Mouse (Mus musculus): ENCODE results near the gene 1810046K07Rik. TPM values are rescaled to one million over a fixed set of nuclear protein-coding genes. Genes with fewer than 3 reads are reported as not detected.

The 1810046K07Rik gene
- polyA plus RNA-seq, 1 experiment from 2014 or later, result not detected

DNA sequence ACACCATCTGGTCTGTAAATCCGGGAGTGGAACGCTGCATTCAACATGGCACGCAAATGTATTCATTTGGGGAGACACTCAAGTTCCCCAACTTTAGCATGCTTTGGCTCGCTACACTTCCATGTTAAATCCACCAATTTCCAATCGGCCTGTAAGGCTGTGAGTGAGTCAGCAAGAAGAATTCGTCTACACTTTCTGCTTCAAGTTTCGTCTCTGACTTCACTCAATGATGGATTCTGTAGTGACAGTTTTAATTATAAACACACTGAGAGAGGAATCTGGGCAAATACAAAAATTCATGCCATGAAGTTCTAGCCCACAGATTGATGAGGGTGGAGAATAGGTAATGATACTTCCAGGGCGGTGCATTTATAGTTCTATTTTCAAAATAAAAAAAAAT lies 35.2 kb downstream of the 1810046K07Rik start:
- Histone ChIP-seq H3K4me2 (no peak overlapping the region), H3K36me3 (no peaks in the 10 kb centered on the region), H3K9ac (no peak overlapping the region), H3K27ac (no peak overlapping the region), H3K27me3 (no peaks in the 10 kb centered on the region), H3K4me1 (replicated peaks) (no peaks in the 10 kb centered on the region), H3K4me3 (replicated peaks) (no peak overlapping the region), H3K9me3 (replicated peaks) (no peaks in the 10 kb centered on the region)
- DNase-seq, result no peak
- ATAC-seq (ENCODE audit: low read depth), result no peak
- 66% methylated on average over 8 of the region's 8 CpGs for WGBS (ENCODE audit: insufficient replicate concordance)

DNA sequence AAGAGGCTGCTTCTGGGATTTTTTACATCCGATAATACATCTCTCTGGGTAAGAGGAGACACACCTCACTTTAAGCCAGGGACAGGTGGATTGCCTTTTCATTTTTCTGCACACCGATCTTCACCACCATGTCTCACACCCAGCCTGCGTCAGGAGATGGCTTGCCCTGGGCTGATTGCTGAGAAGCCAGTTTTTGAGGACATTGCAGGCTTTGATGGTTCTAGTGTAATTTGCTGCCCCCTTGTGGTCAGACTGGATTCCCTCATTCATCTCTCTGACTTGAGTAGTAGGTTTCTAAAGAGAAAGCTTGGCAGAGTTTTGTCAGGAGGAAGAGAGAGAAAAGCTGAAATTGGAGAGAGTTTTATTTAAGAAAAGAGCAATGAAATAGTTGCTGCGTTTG lies 36.0 kb downstream of the 1810046K07Rik start:
- Histone ChIP-seq H3K4me2 (no peak overlapping the region), H3K9me3 (replicated peaks) (no peaks in the 10 kb centered on the region), H3K27ac (no peak overlapping the region), H3K36me3 (no peaks in the 10 kb centered on the region), H3K27me3 (no peaks in the 10 kb centered on the region), H3K9ac (no peak overlapping the region), H3K4me1 (replicated peaks) (no peaks in the 10 kb centered on the region), H3K4me3 (replicated peaks) (no peak overlapping the region)
- 24% methylated on average over 4 of the region's 4 CpGs for whole genome bisulfite sequencing (ENCODE audit: insufficient replicate concordance)
- ATAC-seq (ENCODE audit: low read depth), result no peak
- DNase-seq, result peak; percentile 38

DNA sequence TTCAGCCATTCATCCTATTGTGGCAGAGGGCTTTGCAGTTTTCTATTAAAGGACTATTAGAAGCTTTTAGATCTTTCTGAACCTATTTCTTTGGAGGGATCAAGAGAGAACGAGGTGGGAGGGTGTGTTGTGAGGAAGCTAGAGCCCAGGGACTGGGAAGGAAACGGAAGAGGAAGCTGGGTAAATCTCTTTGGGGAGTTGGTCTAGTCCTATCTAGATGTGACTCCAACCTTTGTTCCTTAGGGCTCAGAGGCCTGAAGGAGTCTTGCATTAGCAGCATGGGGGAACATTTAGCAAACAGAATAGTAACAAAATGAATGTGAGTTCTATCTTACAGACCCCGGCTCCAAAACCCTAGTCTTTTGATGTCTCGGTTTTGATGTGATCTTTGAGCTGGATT lies 37.7 kb downstream of the 1810046K07Rik start:
- no peaks in the 10 kb centered on the region for H3K4me1 ChIP-seq (replicated peaks)
- H3K4me3 ChIP-seq (replicated peaks), result no peak overlapping the region
- no peak overlapping the region for H3K27ac ChIP-seq
- H3K27me3 ChIP-seq, result no peaks in the 10 kb centered on the region
- no peak for DNase-seq
- H3K9me3 ChIP-seq (replicated peaks), result no peaks in the 10 kb centered on the region
- 34% methylated on average over 4 of the region's 4 CpGs for WGBS (ENCODE audit: insufficient replicate concordance)
- H3K9ac ChIP-seq, result no peak overlapping the region
- no peaks in the 10 kb centered on the region for H3K36me3 ChIP-seq
- ATAC-seq (ENCODE audit: low read depth), result no peak
- no peak overlapping the region for H3K4me2 ChIP-seq

DNA sequence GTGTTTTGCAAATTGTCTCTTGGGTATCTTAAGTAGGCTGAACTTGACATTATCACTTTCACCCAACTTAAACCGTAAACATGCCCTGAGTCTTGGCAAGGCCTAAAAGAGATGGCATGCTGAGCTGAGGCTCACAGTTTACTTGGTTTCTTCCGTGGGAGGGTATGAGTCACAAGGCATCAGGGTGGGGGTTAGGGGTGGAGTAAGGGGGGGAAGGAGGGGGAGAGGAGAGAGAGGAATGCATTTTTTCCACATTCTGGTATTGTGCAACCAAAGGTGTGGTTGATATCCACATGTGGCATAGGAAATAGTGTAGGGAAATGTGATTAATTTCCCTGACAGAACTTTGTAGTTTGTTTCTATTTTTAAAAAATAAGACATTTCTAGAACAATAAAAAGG lies 42.6 kb downstream of the 1810046K07Rik start:
- Histone ChIP-seq H3K4me1 (replicated peaks) (no peaks in the 10 kb centered on the region), H3K27me3 (peaks cover 6% of the 10 kb centered on the region; the same call in 1 of the 2 replicates), H3K4me2 (no peak overlapping the region), H3K9me3 (replicated peaks) (no peaks in the 10 kb centered on the region), H3K36me3 (no peaks in the 10 kb centered on the region), H3K4me3 (replicated peaks) (no peak overlapping the region), H3K27ac (no peak overlapping the region), H3K9ac (no peak overlapping the region)
- no peak for DNase-seq
- no peak for ATAC-seq (ENCODE audit: low read depth)
- 46% methylated on average over 2 of the region's 2 CpGs for whole genome bisulfite sequencing (ENCODE audit: insufficient replicate concordance)

DNA sequence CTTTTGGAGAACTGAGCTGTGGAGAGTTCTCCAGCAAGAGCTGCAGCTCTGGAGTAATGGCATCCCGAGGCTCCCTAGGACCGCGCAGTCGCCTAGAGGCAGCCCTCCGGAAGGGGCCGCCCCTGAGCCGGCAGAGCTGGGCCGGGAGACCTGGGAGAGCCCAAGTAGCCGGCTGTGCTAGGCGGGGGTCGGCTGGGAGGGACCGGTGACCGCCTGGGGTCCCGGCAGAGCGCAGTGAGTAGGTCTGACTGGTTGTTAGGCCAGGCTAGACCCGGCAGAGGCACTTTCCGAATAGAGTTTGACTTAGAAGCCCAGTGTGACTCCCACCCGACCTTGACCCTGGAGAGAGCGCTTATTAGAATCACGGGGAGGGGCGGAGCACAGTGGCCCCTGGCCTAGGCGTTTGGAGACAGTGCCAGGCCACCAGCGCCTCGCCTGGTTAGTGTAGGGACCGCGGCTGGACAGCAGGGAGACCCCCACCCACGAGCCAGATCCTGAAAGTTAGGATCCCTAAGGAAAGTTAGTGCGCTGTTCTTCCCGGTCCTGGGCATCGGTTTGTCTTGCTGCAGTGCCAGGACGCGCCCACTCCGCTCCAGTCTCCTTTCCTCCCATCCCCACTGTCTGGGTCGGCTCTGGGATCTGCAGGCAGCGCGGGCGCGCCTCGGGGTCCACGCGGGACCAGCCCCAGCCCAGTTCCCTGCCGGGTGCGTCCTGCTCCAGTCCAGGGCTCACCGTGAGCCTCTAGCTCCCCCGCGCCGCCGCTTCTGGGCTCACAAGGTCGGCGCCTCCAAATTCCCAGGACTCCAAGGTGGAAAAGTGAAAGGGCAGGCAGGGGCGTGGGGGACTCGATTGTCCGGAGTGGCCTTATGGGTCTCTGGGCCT lies 50.0 kb downstream of the 1810046K07Rik start, which contains the start of gene Colca2:
Gene Colca2 (minus strand): TSS at position 70 of the 882 bp plus-strand sequence.
- peak; percentile 83 for ATAC-seq (ENCODE audit: low read depth)
- peaks cover 4% of the 10 kb centered on the region; the same call in 1 of the 2 replicates for H3K4me1 ChIP-seq (replicated peaks)
- H3K4me3 ChIP-seq (replicated peaks), result peak within 1 kb of the TSS; percentile 53
- no peak for DNase-seq
- peak within 1 kb of the TSS; percentile 26; the same call in 1 of the 2 replicates for H3K9ac ChIP-seq
- H3K9me3 ChIP-seq (replicated peaks), result no peaks in the 10 kb centered on the region
- H3K36me3 ChIP-seq, result no peaks in the 10 kb centered on the region
- H3K27me3 ChIP-seq, result peaks cover 43% of the 10 kb centered on the region
- H3K27ac ChIP-seq, result no peak within 1 kb of the TSS
- WGBS (ENCODE audit: insufficient replicate concordance), result under 1% methylated on average over 53 of the region's 53 CpGs
- peak within 1 kb of the TSS; percentile 68 for H3K4me2 ChIP-seq

DNA sequence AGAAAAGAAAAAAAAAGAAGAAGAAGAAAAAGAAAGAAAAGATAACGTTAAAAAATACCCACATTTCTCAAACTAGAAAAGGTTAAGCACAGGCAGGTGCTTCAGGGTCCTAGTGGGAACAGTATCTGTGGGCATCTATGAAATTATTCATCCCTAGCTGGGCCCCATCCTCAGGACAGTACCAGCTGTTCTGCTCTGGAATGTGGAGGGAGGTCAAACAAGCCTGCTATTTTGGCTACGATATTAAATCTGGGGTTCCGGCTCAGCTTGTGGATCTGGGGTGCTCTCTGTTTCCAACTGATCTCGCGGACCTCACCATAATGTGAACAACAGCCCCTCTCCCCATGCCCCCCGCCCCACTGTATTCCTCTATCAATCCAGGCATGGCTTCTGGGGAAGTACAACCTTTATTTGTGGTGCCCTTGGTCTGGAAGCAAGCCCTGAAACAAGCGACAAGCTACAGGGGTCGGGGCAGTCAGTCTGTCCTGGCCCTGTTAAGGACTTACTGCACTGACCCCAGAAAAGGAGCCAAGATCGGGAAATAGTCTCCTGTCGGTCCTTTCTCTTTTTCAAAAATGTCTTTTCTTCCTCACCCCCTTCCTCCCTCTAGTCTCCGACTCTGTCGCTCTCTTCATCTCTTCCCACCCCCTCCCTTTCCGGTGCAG lies 50.8 kb downstream of the 1810046K07Rik start:
- H3K27ac ChIP-seq, result no peak overlapping the region
- peaks cover 43% of the 10 kb centered on the region for H3K27me3 ChIP-seq
- DNase-seq (no peak), ATAC-seq (ENCODE audit: low read depth) (no peak)
- no peaks in the 10 kb centered on the region for H3K36me3 ChIP-seq
- H3K9me3 ChIP-seq (replicated peaks), result no peaks in the 10 kb centered on the region
- 25% methylated on average over 13 of the region's 13 CpGs for WGBS (ENCODE audit: insufficient replicate concordance)
- H3K4me1 ChIP-seq (replicated peaks), result peaks cover 4% of the 10 kb centered on the region
- H3K9ac ChIP-seq, result no peak overlapping the region
- peak overlapping the region; percentile 68 for H3K4me2 ChIP-seq
- peak overlapping the region; percentile 53 for H3K4me3 ChIP-seq (replicated peaks)

DNA sequence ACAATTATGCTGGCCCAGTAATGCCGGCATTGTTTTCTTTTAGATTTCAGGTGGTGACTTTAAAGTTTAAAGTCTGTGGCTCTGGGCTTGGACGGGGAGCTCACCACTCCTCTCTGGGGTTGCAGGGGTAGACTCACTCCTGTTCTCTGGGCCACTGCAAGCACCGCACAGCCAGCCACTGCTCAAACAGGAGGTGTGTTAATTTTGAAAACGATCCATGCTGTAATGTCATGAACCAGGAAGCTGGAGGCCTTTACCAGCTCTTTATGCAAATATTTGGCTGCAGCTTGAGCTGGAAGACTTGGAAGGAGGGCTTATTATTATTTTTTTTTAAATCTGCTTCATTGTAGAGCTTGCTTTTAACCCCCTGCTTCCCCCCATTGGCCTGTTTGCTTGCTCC lies 54.0 kb downstream of the 1810046K07Rik start:
- Histone ChIP-seq H3K4me3 (replicated peaks) (no peak overlapping the region), H3K4me2 (no peak overlapping the region), H3K9ac (no peak overlapping the region), H3K27ac (no peak overlapping the region), H3K27me3 (peaks cover 24% of the 10 kb centered on the region), H3K9me3 (replicated peaks) (no peaks in the 10 kb centered on the region), H3K4me1 (replicated peaks) (peaks cover 4% of the 10 kb centered on the region), H3K36me3 (no peaks in the 10 kb centered on the region)
- ATAC-seq (ENCODE audit: low read depth), result no peak
- 22% methylated on average over 4 of the region's 4 CpGs for WGBS (ENCODE audit: insufficient replicate concordance)
- no peak for DNase-seq

DNA sequence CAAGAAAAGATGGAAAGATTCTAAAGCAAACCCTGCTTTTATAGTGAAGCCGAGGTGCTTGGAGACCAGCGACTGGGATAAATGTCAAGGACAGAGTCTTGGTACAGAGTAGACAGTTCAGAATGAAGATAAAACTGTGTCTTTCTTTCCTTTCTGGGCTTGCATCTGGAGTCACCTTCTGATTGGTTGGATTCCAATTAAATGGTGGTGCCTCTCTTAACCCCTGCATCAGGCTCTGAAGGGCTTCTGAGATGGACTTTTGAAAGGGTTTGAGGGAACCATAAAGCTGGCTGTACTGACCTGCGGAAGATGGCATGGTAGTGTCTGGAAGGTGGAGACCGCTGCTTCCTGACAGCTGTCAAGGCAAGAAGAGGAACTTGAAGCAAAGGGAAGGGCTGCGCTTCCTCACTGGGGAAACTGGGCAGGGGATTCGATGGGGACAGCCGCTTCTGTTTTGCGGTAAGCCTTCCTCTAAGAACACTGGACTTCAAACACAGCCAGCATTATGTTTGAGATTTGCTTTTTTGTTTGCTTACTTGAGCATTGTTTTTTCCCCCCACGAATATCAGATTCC lies 55.0 kb downstream of the 1810046K07Rik start:
- WGBS (ENCODE audit: insufficient replicate concordance), result 20% methylated on average over 9 of the region's 9 CpGs
- peaks cover 4% of the 10 kb centered on the region for H3K4me1 ChIP-seq (replicated peaks)
- H3K9me3 ChIP-seq (replicated peaks), result no peaks in the 10 kb centered on the region
- DNase-seq, result no peak
- H3K4me2 ChIP-seq, result no peak overlapping the region
- no peak overlapping the region for H3K4me3 ChIP-seq (replicated peaks)
- H3K27me3 ChIP-seq, result peaks cover 14% of the 10 kb centered on the region
- H3K27ac ChIP-seq, result no peak overlapping the region
- no peaks in the 10 kb centered on the region for H3K36me3 ChIP-seq
- no peak overlapping the region for H3K9ac ChIP-seq
- ATAC-seq (ENCODE audit: low read depth), result no peak

DNA sequence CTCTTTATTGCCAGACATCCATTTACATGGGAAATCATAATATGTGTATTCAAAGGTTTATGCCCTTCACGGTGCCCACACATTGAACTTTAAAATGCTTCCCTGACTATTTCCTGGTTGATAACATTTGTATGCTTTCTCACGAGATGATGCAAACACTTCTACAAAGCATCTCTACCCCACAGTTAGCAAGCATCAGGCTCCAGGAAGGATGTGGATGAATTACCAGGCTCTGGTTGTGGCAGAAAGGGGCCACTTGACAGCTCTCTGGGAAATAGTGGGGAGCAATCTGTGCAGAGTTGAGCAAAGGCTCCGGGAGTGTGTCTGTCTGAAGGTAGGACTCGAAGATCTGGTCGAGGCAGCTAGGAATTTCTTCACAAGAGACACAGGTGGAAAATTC lies 56.6 kb downstream of the 1810046K07Rik start:
- Histone ChIP-seq H3K27ac (no peak overlapping the region), H3K36me3 (no peaks in the 10 kb centered on the region), H3K4me2 (no peak overlapping the region), H3K4me1 (replicated peaks) (peaks cover 4% of the 10 kb centered on the region), H3K9me3 (replicated peaks) (no peaks in the 10 kb centered on the region), H3K4me3 (replicated peaks) (no peak overlapping the region), H3K27me3 (no peaks in the 10 kb centered on the region), H3K9ac (no peak overlapping the region)
- DNase-seq, result no peak
- no peak for ATAC-seq (ENCODE audit: low read depth)
- 42% methylated on average over 5 of the region's 5 CpGs for WGBS (ENCODE audit: insufficient replicate concordance)

DNA sequence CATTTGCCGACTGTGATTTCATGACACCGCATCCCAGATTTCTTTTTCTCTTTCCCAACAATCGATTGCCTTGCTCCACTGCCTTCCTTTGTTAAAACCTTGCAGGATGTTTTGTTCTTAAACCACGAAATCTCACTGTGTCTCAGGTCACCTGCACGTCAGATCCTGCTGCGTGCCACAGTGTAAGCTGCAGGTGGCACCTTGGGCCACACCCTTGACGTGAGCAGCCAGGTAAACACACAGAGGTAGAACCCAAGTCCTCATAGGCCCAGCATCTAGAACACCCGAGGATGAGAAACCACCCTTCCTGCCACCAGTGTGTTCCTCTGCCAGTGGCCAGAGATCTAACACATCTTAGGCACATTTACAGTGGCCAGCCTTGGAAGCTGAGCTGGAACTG lies 57.6 kb downstream of the 1810046K07Rik start:
- Histone ChIP-seq H3K4me2 (no peak overlapping the region), H3K4me1 (replicated peaks) (peaks cover 4% of the 10 kb centered on the region), H3K27me3 (no peaks in the 10 kb centered on the region), H3K36me3 (no peaks in the 10 kb centered on the region), H3K9ac (no peak overlapping the region), H3K9me3 (replicated peaks) (no peaks in the 10 kb centered on the region), H3K4me3 (replicated peaks) (no peak overlapping the region), H3K27ac (no peak overlapping the region)
- ATAC-seq (ENCODE audit: low read depth) (no peak), DNase-seq (no peak)
- WGBS (ENCODE audit: insufficient replicate concordance), result 71% methylated on average over 8 of the region's 8 CpGs

DNA sequence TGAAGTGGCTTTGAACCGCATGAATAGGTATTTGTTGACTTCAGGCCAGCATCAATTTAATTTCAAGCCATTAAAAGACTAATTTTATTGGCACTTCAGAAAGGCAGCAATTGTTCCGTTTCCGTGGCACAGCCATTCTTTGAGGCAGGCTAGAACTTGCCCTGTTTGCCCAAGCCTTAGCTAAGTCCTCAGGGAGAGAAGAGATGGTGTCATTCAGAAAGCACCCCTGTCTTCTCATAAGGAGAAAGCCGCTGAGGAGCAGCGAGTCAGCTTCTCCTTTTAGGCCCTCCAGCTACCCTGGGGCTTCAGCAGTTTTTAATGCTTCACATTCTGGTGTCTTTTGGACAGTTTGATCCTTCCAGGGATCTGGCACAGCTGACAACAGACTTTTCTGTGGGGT lies 59.9 kb downstream of the 1810046K07Rik start:
- no peak for ATAC-seq (ENCODE audit: low read depth)
- 60% methylated on average over 5 of the region's 5 CpGs for whole genome bisulfite sequencing (ENCODE audit: insufficient replicate concordance)
- Histone ChIP-seq H3K36me3 (no peaks in the 10 kb centered on the region), H3K4me2 (no peak overlapping the region), H3K27ac (no peak overlapping the region), H3K27me3 (no peaks in the 10 kb centered on the region), H3K9me3 (replicated peaks) (no peaks in the 10 kb centered on the region), H3K9ac (no peak overlapping the region), H3K4me3 (replicated peaks) (no peak overlapping the region), H3K4me1 (replicated peaks) (no peaks in the 10 kb centered on the region; the same call in 1 of the 2 replicates)
- no peak for DNase-seq
